Mouse (Mus musculus) gastrocnemius, postnatal 25 days (tissue): ENCODE data around the gene Kpna4. TPM values are rescaled to one million over a fixed set of nuclear protein-coding genes. Genes with fewer than 3 reads are reported as not detected.

ENCODE experiments used
- DNase-seq: peaks from one replicate; pipeline ENCODE4 v3.0.0; 2022
- long read RNA-seq, 2 experiments: library from polyadenylated mRNA; stranded (forward); transcript quantifications; one replicate each; pipeline ENCODE4 v2.0.0; 2021
- total RNA-seq, 2 experiments: library from RNA; stranded (reverse); gene quantifications; 1 replicate in 1 of 2; 2 replicates in 1 of 2; pipeline ENCODE4 v1.2.3; 2021

Gene Kpna4
- 10 to 100 TPM; 87.8 to 92.6 TPM for total RNA-seq
- long read RNA-seq, experiment 1, full-length matches to known transcripts = 8 of 14 reads
- long read RNA-seq, experiment 1, partial matches to known transcripts = 0 of 14 reads
- long read RNA-seq, experiment 1, other reads (novel, unspliced or antisense) = 6 of 14 reads
- long read RNA-seq, experiment 2, full-length matches to known transcripts = 40 of 47 reads
- long read RNA-seq, experiment 2, partial matches to known transcripts = 0 of 47 reads
- long read RNA-seq, experiment 2, other reads (novel, unspliced or antisense) = 7 of 47 reads

GRCm38 (mm10) chr3:69126509-69127345 is at the start of gene Kpna4:
Kpna4 (minus strand) TSS chr3:69127113.
- DNase-seq = peak; percentile 95

DNA sequence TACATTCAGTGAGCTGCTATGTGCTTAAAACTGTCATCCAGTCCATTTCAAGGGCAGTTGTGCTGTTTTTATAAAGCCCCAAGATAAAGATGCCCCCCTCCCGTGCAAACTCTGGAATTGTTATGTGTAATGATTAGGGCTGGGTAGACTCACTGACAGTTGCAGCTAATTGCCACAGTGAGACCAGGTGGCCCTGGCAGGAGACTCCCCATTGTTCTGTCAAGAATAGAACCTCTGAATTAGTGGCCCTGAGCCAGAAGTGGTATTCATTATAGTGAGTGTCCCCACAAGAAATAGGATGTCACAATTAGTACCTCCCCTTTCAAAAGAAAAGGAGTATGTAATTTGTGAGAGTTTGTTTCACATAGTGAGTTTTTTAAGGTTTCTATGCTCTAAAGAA is 48.3 kb upstream of the Kpna4 start:
- DNase-seq = no peak

DNA sequence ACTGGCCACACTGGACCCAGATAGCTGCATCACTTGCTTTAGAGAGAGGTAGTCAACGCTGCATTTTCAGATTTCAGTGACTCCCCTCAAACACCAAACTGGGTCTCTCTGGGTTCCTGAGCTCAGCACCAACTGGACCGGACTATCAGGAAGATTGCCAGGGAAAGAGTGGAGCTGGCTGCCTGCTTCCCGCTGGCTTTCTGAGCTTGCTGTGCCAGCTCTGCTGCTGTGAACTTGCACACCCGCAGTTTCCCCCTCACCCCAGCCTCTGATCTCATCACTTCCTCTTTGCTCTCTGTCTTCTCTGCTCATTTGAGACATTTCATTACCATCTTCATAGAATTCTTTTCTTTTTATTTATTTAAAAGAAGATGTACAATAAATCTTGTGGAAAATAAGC is 44.2 kb upstream of the Kpna4 start:
- no peak for DNase-seq

DNA sequence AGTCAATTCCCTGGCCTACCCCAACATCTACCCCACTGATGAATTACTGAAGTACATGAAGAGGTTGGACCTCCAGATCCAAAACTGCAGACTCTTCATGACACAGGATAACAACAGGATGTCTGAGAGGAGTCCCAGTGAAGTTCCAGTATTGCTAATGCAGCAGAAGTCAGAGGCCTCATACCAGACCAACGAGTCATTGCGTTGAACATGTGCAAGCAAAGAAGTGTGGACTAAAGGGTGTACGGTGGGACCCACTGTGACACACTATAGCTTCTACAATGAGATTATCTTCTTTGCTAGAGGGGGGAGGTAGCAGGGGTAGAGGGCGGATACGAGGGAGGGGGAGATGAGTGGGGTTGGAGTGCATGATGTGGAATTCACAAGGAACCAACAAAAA is 42.9 kb upstream of the Kpna4 start:
- no peak for DNase-seq

- DNase-seq = no peak
Observed at GRCm38 (mm10) chr3:69168724-69169123, 41.8 kb upstream of the Kpna4 start.

GRCm38 (mm10) chr3:69163057-69163456 is 36.1 kb upstream of the Kpna4 start:
- no peak for DNase-seq

- no peak for DNase-seq
Observed at GRCm38 (mm10) chr3:69160429-69160828, 33.5 kb upstream of the Kpna4 start.

- no peak for DNase-seq
Observed at GRCm38 (mm10) chr3:69159501-69159900, 32.6 kb upstream of the Kpna4 start.

GRCm38 (mm10) chr3:69157886-69158285 is 31.0 kb upstream of the Kpna4 start:
- DNase-seq = no peak

GRCm38 (mm10) chr3:69156484-69156883 is 29.6 kb upstream of the Kpna4 start:
- DNase-seq = peak; percentile 26

GRCm38 (mm10) chr3:69154691-69155090 is 27.8 kb upstream of the Kpna4 start:
- no peak for DNase-seq

- no peak for DNase-seq
Observed at GRCm38 (mm10) chr3:69150921-69151320, 24.0 kb upstream of the Kpna4 start.

DNA sequence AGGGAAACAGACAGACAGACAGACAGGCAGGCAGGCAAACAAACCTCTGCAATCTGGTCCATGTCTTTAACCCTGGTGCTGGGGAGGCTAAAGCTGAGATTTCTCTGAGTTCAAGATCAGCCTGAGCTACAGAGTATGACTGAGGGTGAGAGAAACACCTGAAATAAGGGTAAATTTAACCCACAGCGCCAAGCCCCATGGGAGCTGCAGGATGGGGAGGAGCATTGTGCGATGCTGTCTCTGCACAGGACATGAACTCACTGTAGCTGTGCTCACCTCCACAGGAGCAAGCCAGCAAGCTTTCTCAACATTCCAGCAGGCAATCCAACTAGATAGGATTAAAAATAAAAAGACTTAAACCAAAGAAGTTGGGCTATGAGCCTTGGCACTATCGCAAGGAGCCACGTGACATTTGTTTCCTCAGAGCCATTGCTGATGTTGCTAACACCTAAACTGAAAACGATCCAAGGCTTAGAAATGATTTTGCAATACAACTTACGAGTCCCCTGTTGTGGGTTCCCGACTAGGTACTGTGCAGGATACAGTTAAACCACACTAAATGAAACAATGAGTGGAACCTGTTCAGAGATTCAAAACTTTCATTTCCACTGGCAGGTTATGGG is 15.6 kb upstream of the Kpna4 start:
- DNase-seq = no peak

GRCm38 (mm10) chr3:69140851-69141250 is 13.9 kb upstream of the Kpna4 start:
- DNase-seq = no peak

- no peak for DNase-seq
Observed at GRCm38 (mm10) chr3:69136059-69136458, 9.1 kb upstream of the Kpna4 start.

GRCm38 (mm10) chr3:69130973-69131372 is 4.1 kb upstream of the Kpna4 start:
- no peak for DNase-seq

DNA sequence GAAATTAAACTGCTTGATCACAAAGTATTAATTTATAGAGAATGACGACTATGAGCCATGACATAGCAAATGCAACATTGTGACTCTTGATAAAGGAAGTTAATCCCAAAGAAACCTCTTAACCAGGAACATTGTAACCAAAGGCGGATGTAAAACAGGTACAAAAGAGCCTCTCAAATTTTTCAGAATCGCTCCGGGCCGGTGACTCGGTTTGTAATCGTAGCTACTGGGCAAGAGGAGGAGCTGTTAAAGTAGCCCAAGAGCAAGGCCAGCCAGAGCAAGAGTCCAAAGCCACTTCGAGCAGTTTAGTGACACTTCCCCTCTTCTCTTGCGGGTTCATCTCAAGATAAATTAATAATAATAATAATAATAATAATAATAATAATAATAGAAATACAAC is 780 bp upstream of the Kpna4 start:
- DNase-seq = no peak

GRCm38 (mm10) chr3:69127346-69127678 is 399 bp upstream of the Kpna4 start:
- no peak for DNase-seq

- DNase-seq = no peak
Observed at GRCm38 (mm10) chr3:69125891-69126508, 913 bp downstream of the Kpna4 start.

GRCm38 (mm10) chr3:69125461-69125860 is 1.5 kb downstream of the Kpna4 start:
- DNase-seq = no peak

GRCm38 (mm10) chr3:69118827-69119226 is 8.1 kb downstream of the Kpna4 start:
- DNase-seq = no peak

DNA sequence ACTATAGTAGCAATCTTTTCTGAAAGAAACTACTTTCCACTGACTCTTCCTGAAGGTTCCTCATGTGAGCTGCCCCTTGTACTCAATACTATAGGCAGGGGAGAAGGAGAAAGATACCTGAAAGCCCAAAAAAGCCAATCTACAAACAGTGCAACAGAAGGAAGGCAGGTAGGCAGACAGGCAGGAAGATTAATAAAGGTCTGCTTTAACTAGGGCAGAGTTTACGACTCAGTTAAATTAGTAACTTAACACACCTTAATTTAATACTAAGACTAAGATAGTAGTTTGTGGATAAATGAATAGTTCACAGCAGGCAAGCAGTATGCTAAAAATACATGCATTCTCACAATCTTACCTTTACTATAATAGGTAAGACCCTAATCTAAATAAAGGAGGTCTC is 12.2 kb downstream of the Kpna4 start:
- DNase-seq = no peak

DNA sequence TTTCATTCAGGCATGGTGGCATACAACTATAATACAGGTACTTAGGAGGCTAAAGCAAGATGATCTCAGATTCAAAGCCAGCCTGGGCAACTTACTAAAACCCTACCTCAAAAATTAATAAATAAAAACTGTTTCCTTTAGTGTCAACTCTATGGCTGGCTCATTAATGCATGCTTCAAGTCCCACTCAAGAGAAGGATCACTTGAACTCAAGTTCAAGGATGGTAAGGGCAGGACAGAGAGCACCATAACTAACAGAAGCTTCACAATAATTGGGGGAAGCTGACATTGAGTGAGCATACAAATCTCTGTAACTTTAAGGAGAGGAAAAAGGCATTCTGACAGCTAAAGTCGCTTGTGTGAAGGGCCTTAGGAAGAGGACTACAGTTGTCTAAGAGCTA is 13.0 kb downstream of the Kpna4 start:
- DNase-seq = no peak
